Mouse (Mus musculus): ENCODE measurements around the gene Tinagl1.

Tinagl1 gene

GRCm38 (mm10) chr4:130177536-130177935, 2.6 kb upstream of the Tinagl1 start:
- CTCF ChIA-PET = no interaction called here

GRCm38 (mm10) chr4:130177087-130177486, 2.2 kb upstream of the Tinagl1 start:
- CTCF ChIA-PET = no interaction called here

GRCm38 (mm10) chr4:130176156-130176720, 1.3 kb upstream of the Tinagl1 start:
- CTCF ChIA-PET = no interaction called here

GRCm38 (mm10) chr4:130174335-130175031, 439 bp downstream of the Tinagl1 start:
- CTCF ChIA-PET = no interaction called here

- CTCF ChIA-PET = no interaction called here
Measured at GRCm38 (mm10) chr4:130173911-130174311, 1.0 kb downstream of the Tinagl1 start.

GRCm38 (mm10) chr4:130173060-130173822, 1.7 kb downstream of the Tinagl1 start:
- CTCF ChIA-PET = no interaction called here

- CTCF ChIA-PET = no interaction called here
Measured at GRCm38 (mm10) chr4:130171951-130172765, 2.8 kb downstream of the Tinagl1 start.

- CTCF ChIA-PET = no interaction called here
Measured at GRCm38 (mm10) chr4:130170362-130170761, 4.6 kb downstream of the Tinagl1 start.

- CTCF ChIA-PET = no interaction called here
Measured at GRCm38 (mm10) chr4:130169411-130169971, 5.4 kb downstream of the Tinagl1 start.

- CTCF ChIA-PET = no interaction called here
Measured at GRCm38 (mm10) chr4:130168280-130169183, 6.4 kb downstream of the Tinagl1 start.

- CTCF ChIA-PET = no interaction called here
Measured at GRCm38 (mm10) chr4:130167814-130168213, 7.1 kb downstream of the Tinagl1 start.

- CTCF ChIA-PET = no interaction called here
Measured at GRCm38 (mm10) chr4:130167321-130167720, 7.6 kb downstream of the Tinagl1 start.

- CTCF ChIA-PET = no interaction called here
Measured at GRCm38 (mm10) chr4:130166592-130166991, 8.3 kb downstream of the Tinagl1 start.

- CTCF ChIA-PET = no interaction called here
Measured at GRCm38 (mm10) chr4:130166061-130166460, 8.9 kb downstream of the Tinagl1 start.

GRCm38 (mm10) chr4:130164121-130164520, 10.8 kb downstream of the Tinagl1 start:
- CTCF ChIA-PET = no interaction called here

GRCm38 (mm10) chr4:130163391-130163861, 11.5 kb downstream of the Tinagl1 start:
- CTCF ChIA-PET = interaction anchor here (0.5 kb wide), 1 partner anchor 704 kb away, joined by 5 read pairs; no protein-coding TSS in a partner anchor

- CTCF ChIA-PET = no interaction called here
Measured at GRCm38 (mm10) chr4:130161349-130161748, 13.6 kb downstream of the Tinagl1 start.

- CTCF ChIA-PET = no interaction called here
Measured at GRCm38 (mm10) chr4:130156812-130157371, 18.0 kb downstream of the Tinagl1 start.

- CTCF ChIA-PET = no interaction called here
Measured at GRCm38 (mm10) chr4:130154250-130154649, 20.7 kb downstream of the Tinagl1 start.

- CTCF ChIA-PET = no interaction called here
Measured at GRCm38 (mm10) chr4:130148405-130148804, 26.5 kb downstream of the Tinagl1 start.
